Mouse (Mus musculus) A20 (cell line): ENCODE measurements around the gene Gpr107.

Experiments used
- DNase-seq: peaks from one replicate; pipeline ENCODE4 v3.0.0-alpha.2; 2011; ENCODE audit warnings: low read depth, low spot score

The Gpr107 gene

DNA sequence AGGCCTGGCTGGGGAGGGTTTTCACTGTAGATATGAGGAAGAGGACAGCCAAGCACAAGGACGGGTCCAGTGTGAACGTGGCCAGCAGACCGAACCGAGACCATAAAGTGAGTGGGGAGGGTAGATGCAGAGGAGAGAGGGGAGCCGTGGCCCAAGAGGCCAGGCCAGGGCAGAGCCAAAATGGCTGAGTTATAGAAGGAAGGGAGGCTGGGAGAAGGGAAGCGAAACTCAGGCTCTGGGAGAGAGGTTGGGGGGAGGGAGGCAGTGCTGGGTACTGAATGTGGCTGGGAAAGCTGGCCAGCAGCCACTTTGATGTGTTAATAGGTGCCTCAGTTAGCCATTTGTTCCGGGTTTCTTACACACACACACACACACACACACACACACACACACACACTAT is 24.9 kb upstream of the Gpr107 start:
- DNase-seq: no peak

DNA sequence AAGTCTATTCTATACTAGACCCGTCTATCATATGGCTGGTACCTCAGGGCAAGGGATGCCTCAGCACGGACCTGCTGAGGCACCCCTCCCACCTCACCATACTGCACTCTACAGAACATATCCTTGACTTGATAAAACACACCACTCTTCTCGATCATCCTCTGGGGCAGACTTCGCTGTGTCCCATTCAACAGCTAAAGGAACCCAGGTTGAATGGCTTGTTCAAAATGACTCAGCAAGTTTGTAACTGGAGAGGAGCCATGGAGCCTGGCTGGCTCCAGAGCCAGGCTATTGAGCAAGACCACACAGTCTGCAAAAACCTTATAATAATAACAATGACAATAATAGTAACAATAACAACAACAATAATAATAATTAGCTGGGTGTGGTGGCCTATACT is 24.2 kb upstream of the Gpr107 start:
- DNase-seq: no peak

DNA sequence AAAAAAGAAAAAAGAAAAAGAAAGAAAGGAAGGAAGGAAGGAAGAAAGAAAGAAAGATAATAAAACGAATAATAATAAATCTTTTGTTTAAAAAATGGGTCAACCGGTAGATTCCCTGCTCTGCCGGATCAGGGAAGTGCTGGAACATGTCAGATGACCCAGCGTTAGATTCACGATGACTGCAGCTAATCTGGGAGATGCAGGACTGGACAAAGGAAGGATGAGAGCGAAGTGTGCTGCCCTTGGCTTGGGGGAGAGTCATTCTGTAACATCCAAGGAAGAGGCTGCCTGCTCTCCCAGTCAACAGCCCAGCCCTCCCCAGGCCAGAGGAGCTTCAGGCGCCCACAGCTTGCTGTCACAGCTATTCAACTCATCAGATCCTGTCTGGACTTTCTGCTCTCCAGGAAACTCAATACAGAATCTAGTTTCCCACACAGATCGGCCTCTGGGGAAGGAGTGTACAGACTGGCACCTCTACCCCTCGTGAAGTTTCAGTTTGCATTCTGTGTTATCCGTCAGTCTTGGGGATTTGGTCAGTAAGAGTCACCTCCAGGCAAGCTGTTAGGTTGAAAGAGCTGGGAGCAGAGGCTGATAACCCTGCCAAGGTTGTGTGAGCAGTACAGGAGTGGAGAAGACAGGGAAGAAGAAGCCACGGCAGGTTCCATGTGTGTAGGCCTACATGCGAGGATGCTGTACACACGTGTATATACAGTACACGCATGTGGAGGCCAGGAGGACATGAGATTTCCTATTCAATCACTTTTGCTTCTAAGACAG is 22.2 kb upstream of the Gpr107 start:
- DNase-seq: no peak

DNA sequence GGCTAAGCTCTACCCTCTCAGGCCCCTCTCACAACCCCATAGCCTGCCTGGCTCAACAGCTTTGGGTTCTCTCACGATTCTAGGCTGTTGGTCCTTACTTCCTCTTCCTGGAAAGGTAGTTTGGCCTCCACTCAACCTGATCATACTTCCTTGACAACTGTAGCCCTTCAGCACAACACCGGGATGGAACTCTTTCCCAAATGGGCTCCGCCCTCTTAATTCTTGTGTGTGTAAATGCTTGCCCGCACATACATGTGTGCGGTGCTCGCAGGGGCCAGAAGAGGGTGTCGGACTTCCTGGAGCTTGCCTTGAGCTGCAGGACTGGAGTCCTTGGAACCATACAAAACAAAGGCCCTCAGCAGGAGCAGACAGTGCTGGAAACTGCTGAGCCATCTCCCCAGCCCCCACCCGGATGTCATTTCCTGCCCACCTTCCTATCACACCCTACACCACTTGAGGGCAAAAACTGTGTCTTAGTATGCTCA is 21.3 kb upstream of the Gpr107 start:
- no peak for DNase-seq

DNA sequence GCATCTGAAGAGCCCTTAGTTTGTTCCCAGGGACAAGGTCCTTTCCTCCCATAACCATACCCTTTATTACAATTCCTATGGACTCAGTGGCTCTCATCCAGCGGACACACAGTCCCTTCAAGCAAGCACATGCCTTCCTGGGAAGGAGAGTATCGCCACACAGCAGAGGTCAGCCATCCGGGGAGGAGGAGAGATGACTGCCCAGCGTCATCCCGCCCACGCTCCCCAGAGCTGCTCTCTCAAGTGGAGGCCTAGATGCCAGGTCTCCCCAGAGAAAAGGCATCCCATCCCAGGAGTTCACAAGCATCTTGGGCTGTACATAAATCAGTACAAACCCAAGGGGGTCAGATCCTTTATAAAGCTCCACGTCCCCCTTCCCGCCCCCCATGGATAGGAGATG is 19.4 kb upstream of the Gpr107 start:
- no peak for DNase-seq

DNA sequence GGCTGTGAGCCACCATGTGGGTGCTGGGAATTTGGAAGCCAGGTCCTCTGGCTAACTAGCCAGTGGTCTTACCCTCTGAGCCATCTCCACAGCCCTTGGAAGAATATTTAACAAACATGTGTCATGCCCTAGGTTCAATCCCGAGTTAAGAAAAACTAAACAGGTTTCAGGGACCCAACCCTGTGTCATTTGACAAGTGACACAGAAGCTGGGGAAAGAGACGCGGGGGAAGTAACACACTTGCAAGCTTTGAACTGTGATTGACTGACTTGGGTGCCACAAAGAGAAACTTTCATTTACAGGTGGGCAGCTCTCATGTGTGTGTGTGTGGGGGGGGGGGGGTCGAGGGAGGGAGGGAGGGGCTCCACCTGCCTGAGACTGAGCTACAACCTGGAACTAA is 18.1 kb upstream of the Gpr107 start:
- DNase-seq: no peak

DNA sequence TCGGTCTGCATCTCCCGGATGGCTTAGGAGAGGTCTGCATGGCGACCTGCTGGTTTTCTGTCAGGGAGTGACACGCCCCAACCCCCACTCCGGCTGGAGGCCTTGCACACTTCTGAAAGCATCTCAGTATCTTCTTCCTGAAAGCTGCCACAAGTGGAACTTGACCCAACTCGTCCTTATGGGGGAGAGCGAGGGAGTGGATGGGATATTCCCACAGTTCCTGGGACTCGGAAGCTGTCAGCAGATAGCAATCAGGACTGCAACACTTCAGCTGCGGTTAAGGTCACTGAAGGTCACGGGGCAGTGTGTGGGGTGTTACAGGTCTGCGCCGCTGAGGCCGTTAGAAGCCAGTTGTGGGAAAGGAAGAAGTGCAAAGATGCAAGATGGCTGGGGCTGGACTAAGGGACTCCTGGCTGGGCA is 16.6 kb upstream of the Gpr107 start:
- no peak for DNase-seq

DNA sequence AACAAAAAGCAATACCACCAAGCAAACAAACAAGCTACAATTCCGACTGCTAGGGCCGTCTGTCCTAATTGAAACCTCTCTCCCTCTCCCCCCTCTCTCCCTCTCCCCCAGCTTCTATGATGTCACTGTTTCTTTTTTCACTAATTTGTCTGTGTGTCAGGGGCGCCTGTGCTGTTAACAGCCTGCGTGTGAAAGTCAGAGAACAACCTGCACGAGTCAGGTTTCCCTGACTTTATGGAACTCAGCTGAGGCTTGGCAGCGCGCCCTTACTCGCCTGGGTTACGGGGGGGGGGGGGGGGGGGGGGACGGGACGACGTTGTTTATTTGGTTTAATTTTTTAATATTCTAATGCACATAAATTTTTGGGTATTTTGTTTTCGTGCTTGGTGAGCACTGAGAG is 15.8 kb upstream of the Gpr107 start:
- DNase-seq: no peak

DNA sequence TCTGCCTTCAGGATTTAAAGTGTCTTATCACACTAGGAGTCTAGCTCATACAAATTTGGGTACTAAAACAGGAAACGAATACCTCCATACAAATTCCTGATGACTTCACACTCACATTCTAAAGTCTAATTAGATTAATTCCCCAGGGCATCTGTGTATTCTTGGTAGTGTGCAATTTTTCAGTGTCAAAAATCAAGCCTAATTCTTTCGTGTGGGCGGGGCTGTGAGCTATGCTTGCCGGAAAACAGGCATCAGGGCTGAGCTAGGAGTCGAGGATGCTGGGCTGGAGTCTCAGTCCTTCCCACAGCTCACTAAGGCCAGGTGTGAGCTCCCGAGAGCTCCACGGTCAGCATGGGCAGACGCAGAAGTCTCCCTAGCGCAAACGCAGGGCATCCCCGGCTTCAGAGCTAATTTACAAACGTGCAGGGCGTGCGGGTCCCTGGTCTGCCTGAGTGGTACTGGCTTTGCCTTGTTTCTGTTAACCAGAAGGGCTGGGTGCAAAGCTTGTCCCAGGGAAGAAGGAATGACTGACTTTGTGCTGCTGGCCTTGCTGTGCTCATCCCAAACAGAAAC is 15.0 kb upstream of the Gpr107 start:
- no peak for DNase-seq

DNA sequence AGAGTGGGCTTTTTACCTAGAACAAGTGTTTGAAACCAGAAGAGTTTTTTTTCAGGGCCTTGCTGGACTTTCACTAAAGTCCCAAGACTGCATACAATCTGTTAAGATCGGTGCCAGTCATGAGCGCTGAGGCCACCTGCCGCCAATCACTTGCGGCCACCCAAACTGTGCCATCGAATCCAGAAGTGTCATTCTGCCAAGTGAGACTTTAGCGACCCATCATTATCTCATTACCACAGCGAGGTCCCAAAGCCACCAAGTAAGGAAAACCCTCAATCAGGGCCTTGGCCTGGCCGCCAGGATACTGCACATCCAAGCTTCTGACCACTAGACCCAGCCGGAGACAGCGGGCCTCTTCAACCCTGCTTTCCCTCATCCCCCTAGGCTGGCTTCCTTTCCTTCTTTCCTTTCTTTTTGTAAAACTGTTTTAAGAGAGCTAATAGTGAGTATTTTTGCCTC is 12.9 kb upstream of the Gpr107 start:
- DNase-seq: peak; percentile 77

DNA sequence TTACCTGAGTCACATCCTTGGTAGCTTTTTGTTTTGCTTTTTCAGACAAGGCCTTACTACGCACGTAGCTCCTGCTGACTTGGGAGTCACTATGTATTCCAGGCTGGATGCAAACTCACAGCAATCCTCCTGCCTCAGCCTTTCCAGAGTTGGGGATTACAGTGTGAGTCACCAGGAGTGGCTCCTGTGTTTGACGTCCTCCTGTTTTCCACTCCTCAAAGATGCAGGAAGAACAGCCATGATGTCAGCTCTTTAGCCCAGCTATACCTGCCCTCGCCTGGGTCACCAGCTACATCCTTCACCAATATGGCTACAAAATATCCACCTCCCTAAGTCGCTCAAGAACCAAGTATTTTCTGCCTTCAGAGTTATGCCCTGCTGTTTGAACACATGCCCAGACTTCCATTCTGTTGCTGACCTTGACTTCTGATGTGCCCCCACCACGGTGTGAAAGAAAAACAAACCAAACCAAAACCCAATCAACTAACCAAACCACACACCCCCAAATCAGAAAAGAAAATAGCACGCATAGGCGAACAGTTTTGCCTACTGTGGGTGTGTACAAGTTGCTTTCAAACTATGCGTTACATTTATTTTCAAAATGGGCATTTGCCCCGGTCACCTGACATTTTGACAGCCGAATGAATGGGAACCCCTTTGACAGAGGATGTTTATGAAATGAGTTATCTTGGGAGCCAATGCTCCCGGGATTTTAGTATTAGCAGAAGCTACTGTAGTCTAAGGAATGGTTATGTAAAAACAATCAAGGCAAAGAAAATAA is 11.9 kb upstream of the Gpr107 start:
- peak; percentile 60 for DNase-seq

DNA sequence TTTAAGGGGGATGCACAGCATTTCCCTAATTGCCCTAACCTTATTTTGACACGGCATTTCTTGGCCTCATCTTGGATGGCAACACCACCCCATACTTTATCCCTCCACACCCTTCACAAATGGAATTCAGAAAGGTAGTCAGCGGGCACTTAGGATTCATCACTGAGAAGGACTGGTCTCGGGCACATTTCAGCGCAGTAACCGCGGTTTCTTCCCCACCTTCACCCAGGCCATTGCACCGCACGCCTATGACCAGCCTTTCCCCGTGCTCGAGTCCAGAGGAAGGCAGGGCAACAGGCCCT is 11.4 kb upstream of the Gpr107 start:
- no peak for DNase-seq

DNA sequence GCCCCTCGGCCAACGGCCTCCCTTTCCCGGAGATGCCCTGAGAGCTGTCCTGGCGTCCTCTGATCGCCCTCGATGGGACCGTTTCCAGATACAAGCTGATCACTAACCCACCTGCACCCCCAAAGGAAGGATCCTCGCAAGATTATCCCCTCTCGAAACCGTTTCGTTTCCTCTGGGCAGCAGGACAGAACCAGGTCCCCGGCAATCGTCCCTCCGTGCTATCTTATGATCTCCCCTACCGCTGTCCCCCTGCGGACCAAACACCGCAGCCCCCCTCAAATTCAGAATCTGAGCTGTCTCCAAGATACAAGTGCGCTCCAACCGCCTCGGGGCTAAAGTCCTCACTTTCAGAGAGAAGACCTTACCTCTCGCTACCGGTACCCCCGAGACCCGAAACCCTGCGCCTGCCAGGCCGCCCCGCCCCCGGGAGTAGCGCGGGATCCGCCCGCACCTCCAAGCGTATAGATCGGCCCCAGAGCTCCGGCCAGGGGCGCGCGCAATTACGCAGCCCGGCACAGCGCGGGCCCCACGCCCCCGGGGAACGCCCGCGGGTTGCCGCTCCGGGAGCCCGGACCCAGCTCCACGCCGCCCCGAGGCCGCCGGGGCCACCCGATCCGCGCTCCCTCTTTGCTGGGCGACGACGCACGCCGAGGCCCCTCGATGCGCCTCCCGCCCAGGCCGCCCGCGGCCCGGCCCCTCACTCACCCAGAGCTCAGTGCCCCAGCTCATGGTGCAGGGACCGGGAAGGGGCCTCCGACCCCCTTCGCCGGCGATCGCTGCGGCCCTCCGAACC is 10.8 kb upstream of the Gpr107 start:
- peak; percentile 56 for DNase-seq

DNA sequence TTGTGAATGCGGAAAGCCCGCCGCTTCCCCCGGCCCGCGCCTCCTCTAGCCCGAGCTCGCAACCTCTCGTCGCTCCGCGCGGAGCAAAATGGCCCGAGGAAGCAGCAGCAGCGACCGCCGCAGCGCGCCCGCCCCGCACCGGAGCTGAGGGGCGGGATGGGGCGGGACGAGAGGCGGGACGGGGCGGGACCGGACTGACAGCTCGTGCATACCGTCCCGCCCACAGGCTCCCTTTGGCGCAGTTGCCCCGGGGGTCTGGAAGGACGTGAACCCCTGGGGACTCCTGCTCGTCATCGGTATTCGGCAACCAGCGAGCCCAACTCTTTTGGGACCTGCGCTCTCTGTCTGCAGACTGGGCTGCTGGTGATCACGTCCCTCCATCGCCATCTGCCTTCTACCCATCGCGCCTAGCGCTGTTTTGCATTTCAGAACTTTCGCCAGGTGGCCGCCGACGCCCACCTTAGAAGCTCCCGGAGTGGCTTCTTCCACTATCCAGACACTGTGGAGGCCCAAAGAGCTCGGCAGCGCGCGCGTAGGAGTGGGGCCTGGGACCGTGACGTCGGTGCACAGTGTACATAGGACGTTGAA is 10.2 kb upstream of the Gpr107 start, which contains the start of gene Fnbp1:
Fnbp1 (minus strand) TSS at position 142 of the 588 bp plus-strand sequence.
- DNase-seq: peak; percentile 96

DNA sequence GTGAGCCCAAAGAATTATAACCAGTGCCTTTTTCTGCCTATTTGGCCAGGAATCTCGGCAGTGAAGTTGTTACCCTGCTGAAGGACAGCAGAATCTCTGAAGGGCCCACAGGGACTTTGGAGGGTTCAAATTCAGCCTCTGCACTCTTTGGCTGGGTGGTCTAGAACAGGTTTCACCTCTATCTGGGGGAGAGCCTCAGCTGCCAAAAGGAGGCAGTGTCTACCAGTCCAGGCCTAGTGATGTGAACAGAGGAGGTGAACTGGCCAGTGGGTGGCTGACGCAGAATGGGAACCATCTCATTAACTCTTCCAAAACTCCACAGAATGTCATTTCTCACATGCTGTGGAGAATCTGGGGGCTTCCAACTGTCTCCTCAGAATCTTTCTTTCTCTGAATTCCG is 9.6 kb upstream of the Gpr107 start:
- peak; percentile 67 for DNase-seq

DNA sequence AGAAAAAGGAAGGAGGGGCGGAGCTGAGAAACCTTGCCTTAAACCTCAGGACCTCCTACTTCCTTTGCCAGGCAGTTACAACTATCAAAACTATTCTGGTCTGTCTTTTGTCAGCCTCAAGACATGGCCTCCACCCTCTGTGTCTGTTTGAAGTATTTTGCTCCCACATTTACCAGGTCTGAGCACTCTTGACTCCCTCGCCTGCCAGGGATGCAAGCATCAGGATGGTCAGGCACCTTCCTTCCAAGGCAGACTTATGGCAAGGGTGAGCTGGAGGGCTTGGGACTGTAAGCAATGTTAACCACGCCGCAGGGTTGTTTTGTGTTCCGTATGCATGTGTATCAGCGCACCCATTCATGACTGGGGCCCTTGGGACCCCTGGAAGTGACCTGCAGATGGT is 8.8 kb upstream of the Gpr107 start:
- peak; percentile 49 for DNase-seq

DNA sequence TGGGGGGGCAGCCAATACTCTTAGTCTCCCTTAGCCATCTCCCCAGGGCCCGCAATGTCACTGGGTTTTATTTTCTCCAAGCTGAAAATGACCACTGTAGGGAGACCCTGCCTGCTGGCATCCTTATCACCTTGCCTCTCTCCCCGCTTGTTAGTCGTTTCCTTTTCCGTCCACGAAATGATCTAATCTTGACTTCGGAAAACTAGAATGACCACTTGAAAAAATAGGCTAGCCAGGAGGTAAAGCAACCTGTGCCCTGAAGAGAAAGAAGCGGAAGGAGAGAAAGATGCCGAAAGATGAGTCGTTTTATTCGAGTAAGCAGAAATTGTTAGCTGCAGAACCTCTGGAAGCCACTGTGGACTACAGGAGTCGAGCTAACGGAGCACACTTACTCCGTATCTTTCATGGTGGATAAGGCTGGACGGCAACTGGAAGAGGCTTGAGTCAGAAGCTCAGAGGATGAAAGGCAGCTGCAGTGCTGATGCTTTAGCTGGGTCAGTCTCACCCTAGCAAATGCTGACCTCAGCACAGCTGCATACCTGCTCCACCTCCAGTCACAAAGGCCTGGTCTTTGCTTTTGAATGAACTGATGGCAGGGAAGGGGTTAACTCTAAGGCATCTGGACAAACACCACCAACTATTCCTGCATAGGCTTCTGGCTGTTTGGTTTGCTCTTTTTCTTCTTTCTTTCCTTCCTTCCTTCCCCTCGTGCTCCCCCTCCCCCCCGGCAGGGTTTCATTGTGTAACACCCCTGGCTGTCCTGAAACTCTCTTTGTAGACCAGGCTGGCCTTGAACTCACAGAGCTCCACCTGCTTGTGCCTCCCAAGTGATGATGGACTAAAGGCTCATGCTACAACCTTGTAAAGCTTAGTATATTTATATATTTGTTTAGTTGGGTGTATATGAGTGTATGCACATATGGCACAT is 8.1 kb upstream of the Gpr107 start:
- DNase-seq: no peak

DNA sequence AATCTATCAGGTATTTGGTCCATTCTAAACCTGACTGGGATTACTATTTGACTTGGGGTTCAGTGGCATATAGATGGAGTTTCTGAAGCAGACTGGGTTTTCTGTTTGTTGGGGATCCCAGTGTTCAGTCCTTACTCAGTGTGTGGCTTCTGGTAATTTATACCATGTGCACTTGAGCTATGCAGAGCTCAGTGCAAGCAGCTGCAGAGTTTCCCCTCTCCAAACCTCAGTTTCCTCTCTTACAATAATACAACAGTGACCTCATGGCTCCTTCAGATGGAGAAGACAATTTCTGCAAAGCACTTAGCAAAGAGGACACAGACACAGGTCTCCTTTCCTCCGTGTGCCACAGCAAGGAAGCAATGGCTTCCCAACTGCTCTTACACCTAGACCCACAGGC is 7.2 kb upstream of the Gpr107 start:
- DNase-seq: no peak

DNA sequence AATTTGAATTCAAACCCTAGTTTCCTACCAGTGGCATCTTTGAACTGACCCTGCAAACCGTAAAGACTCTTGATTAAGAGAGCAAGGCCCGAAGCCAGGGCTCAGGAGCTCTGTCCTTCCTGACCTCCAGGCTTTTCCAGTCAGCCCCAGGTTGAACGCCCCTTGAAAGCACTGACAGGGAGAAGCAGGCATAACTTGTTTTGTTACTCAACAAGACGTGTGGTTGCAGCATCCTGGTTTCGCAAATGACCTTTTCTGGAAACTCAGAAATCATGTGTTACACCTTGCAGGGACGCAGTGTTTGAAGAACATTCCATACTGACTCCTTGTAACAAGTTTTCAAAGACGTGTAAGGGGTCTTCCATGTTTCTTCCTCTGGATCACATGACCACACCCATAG is 5.1 kb upstream of the Gpr107 start:
- no peak for DNase-seq

DNA sequence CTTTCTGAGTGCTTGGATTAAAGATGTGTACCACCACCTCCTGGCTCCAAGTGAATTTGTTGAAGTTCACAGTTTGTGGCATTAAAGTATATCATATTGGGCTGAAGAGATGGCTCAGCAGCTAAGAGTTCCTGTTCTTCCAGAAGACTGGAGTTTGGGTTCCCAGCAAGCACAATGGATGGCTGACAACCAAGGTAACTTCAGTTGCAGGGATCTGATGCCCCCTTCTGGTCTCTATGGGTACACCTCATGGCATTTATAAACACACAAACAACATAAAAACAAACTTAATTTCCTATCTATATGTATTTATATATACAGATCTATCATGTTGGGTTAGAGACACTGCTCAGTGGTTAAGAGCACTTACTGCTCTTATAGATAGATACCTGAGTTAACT is 1.4 kb upstream of the Gpr107 start:
- DNase-seq: peak; percentile 65
